8 mouse cellular contexts compared by ENCODE assay signal in the genomic region with DNA sequence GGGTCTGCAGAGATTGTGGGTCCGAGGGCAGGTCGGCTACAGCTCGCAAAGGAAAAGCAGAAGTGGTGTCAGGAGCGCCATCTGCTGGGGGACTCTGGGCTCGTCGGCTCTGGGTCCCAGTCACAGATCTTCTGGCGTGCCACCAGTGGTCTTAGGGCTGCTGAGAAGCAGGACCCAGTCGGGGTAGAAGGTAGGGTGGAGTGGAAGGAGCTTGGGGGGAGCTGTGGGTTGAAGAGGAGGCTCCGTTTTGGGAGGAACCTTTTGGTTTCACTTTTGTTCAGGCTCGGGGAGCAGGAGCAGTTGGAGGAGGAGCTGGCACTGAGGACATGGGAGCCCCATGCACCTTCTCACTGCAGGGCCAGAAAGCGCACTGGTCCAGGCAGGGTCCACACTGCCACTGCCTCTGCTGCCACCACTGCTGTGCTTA.
DNase-seq lines count a peak whose midpoint lies in the region; ATAC-seq and TF ChIP-seq lines count a peak whose summit lies in the region.
"Not testable (repeated sequence)": the region's sequence is repeated elsewhere in the genome, so short reads cannot be mapped to it uniquely, and the experiment has no call there.

No protein-coding gene starts in this region.

- peak; percentile 30; the same call in 1 of the 2 replicates for TF ChIP-seq CTCF in gastrocnemius, adult 2 months (IDR thresholded peaks at IDR 0.05)
- peak; percentile 54 for TF ChIP-seq CTCF in layer of hippocampus, adult 2 months (conservative IDR thresholded peaks at IDR 0.05)

- not testable (repeated sequence) for H3K9ac ChIP-seq in hindbrain, embryonic 14.5 days; lung, embryonic 15.5 days; neural tube, embryonic 12.5 days

- intact Hi-C loops in gastrocnemius, adult 2 months (cut with DNase I) = not testable (repeated sequence)

- peak; percentile 35 for DNase-seq in NIH3T3 (ENCODE audit: low read depth)
- DNase-seq in cerebellum, postnatal 25 days = peak; percentile 18 to 59
- DNase-seq in gastrocnemius, adult 2 months = peak; percentile 19
- not testable (repeated sequence) for DNase-seq in hindbrain, embryonic 14.5 days (ENCODE audit: low spot score); layer of hippocampus, adult 2 months (ENCODE audit: low spot score in 2 of 2)
- peak; percentile 23 for DNase-seq in thymus, postnatal 25 days

- 14% methylated on average over 3 of the region's 11 CpGs for WGBS in hindbrain, embryonic 14.5 days
- WGBS in lung, embryonic 15.5 days = 2% methylated on average over 6 of the region's 11 CpGs
- 18% methylated on average over 8 of the region's 11 CpGs for WGBS in neural tube, embryonic 12.5 days

- peak overlapping the region; percentile 73 for H3K4me3 ChIP-seq in gastrocnemius, adult 2 months
- not testable (repeated sequence) for H3K4me3 ChIP-seq in hindbrain, embryonic 14.5 days (replicated peaks; ENCODE audit: low read length); neural tube, embryonic 12.5 days
- peak overlapping the region; percentile 56 for H3K4me3 ChIP-seq in layer of hippocampus, adult 2 months
- H3K4me3 ChIP-seq in lung, embryonic 15.5 days = peak overlapping the region; percentile 36

- H3K4me1 ChIP-seq in hindbrain, embryonic 14.5 days (replicated peaks; ENCODE audit: control insufficient read depth, insufficient read depth, low read length); lung, embryonic 15.5 days; neural tube, embryonic 12.5 days: not testable (repeated sequence)

- not testable (repeated sequence) for H3K27me3 ChIP-seq in hindbrain, embryonic 14.5 days (ENCODE audit: control insufficient read depth, insufficient read depth, low read length); lung, embryonic 15.5 days; neural tube, embryonic 12.5 days (replicated peaks)

- peak; percentile 76 for ATAC-seq in hindbrain, embryonic 14.5 days (ENCODE audit: low FRiP score)
- ATAC-seq in lung, embryonic 15.5 days (ENCODE audit: borderline replicate concordance, extremely low read depth, low FRiP score, low TSS enrichment) = peak; percentile 39; the same call in 1 of the 2 replicates
- peak; percentile 76 for ATAC-seq in neural tube, embryonic 12.5 days (ENCODE audit: low FRiP score, low read depth)

- not testable (repeated sequence) for H3K9me3 ChIP-seq in hindbrain, embryonic 14.5 days (ENCODE audit: control insufficient read depth, low read length); lung, embryonic 15.5 days; neural tube, embryonic 12.5 days

- peak overlapping the region; percentile 42 for H3K4me2 ChIP-seq in hindbrain, embryonic 14.5 days (replicated peaks)
- peak overlapping the region; percentile 49 for H3K4me2 ChIP-seq in lung, embryonic 15.5 days
- H3K4me2 ChIP-seq in neural tube, embryonic 12.5 days (replicated peaks) = peak overlapping the region; percentile 40

- not testable (repeated sequence) for H3K27ac ChIP-seq in gastrocnemius, adult 2 months; hindbrain, embryonic 14.5 days; lung, embryonic 15.5 days; neural tube, embryonic 12.5 days
- 0 out of 2 replicates have a peak overlapping the region, but pooled peaks have one; percentile 32 for H3K27ac ChIP-seq in layer of hippocampus, adult 2 months

- H3K36me3 ChIP-seq in hindbrain, embryonic 14.5 days (replicated peaks; ENCODE audit: control insufficient read depth, insufficient read depth); lung, embryonic 15.5 days; neural tube, embryonic 12.5 days: not testable (repeated sequence)
